Mouse (Mus musculus) thymus, adult 2 months (tissue): ENCODE results near the gene Dlx4. TPM values are rescaled to one million over a fixed set of nuclear protein-coding genes. Genes with fewer than 3 reads are reported as not detected.
A peak's percentile ranks its signal among the peaks of the same experiment; 100 is the strongest.

ENCODE experiments used
- DNase-seq: peaks from one replicate; pipeline ENCODE4 v3.0.0; 2021
- H3K27ac ChIP-seq: fragments of 200-500 bp; 2 replicates; pipeline ENCODE4 v1.5.1; 2012; ENCODE audit warnings: low read length, control low read depth; ENCODE audit not compliant: control insufficient read depth, insufficient read depth
- H3K27me3 ChIP-seq: fragments of 200-500 bp; 2 replicates; pipeline ENCODE4 v1.6.1; 2012; ENCODE audit warnings: mild to moderate bottlenecking, low read length, moderate library complexity, mixed read lengths; ENCODE audit not compliant: control insufficient read depth, insufficient read depth
- H3K36me3 ChIP-seq: fragments of 200-500 bp; 2 replicates; pipeline ENCODE4 v1.6.1; 2012; ENCODE audit warnings: mild to moderate bottlenecking, low read length, moderate library complexity; ENCODE audit not compliant: control insufficient read depth, insufficient read depth
- H3K4me1 ChIP-seq: fragments of 200-500 bp; replicated peaks from 2 replicates; pipeline ENCODE4 v1.6.1; 2012; ENCODE audit warnings: low read length; ENCODE audit not compliant: control insufficient read depth, insufficient read depth
- H3K4me3 ChIP-seq: fragments of 200-500 bp; 2 replicates; pipeline ENCODE4 v1.5.1; 2012; ENCODE audit warnings: mild to moderate bottlenecking, low read length, control low read depth, moderate library complexity; ENCODE audit not compliant: control insufficient read depth, insufficient read depth
- CTCF ChIP-seq: fragments of 200-500 bp; IDR thresholded peaks from 2 replicates; pipeline ENCODE4 v1.5.1; 2012; ENCODE audit warnings: mild to moderate bottlenecking, control low read depth, low read length, moderate library complexity, borderline replicate concordance; ENCODE audit not compliant: control insufficient read depth, poor library complexity, insufficient read depth; ENCODE audit errors: extremely low read depth
- POLR2A ChIP-seq: fragments of 200-500 bp; IDR thresholded peaks from 2 replicates; pipeline ENCODE4 v1.6.1; 2012; ENCODE audit warnings: mild to moderate bottlenecking, low read length, control low read depth, moderate library complexity; ENCODE audit not compliant: control insufficient read depth, poor library complexity, insufficient read depth; ENCODE audit errors: extremely low read depth
- WGBS: fragments of 180-500 bp; shearing (Covaris S2); methylation state at CpG from one replicate; pipeline ENCODE4 v1.1.7; 2018; 5-methylcytosine and 5-hydroxymethylcytosine counted together
- polyA plus RNA-seq: library from polyadenylated mRNA; depleted of rRNA; stranded (reverse); fragments of >200 nt; gene quantifications from 2 replicates; pipeline ENCODE4 v1.2.3, GENCODE M21; 2012

Gene Dlx4
- polyA plus RNA-seq, 1 experiment = 0.34 TPM

DNA sequence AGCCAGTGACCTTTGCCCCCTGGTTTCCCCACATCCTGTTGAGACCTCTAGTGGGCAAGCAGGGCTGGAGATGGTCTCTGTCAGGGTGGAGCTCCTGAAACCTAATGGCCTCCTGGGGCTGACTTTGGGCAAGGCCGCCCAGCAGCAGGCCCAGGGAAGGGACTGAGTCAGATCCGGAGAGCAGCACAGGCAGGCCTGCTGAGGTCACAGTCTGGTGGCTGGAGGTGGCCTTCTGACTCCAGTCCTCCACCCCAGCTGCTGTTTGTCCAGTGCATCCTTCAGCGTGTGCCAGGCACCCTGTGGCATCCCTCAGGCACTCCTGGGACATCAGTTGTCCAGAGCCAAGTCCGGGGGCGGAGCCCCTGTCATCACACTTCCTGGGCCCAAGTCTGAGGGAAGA lies 19.8 kb upstream of the Dlx4 start:
- WGBS = 92% methylated on average over 5 of the region's 5 CpGs
- TF ChIP-seq POLR2A (no peak), CTCF (no peak)
- no peaks in the 10 kb centered on the region for H3K27me3 ChIP-seq

DNA sequence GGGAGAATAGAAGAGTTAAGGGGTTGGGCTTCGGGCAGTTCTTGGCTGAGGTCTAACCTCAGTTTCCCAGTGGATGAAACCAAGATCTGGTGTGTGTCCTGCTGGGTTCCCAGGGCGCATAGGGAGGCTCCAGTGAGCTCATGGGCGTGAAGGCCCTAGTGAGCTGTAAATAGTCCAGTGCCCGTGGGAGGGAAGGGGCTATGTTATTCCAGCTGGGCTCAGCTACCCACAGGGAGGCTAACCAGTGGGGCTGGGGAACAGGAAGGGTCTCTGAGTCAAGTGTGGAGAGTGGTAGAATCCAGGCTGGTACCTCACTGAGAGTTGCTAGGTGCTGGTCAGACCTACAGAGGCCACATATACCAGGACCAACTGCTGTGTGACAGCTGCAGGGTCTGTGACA lies 15.6 kb upstream of the Dlx4 start:
- Histone ChIP-seq H3K27me3 (no peaks in the 10 kb centered on the region; the same call in 1 of the 2 replicates), H3K36me3 (no peaks in the 10 kb centered on the region), H3K4me3 (no peak overlapping the region), H3K4me1 (no peaks in the 10 kb centered on the region), H3K27ac (no peak overlapping the region)
- WGBS = 92% methylated on average over 4 of the region's 4 CpGs
- TF ChIP-seq CTCF (no peak), POLR2A (no peak)
- no peak for DNase-seq

More for the DNA sequence above, 19.8 kb upstream of the Dlx4 start:
- Histone ChIP-seq H3K4me3 (no peak overlapping the region), H3K36me3 (no peaks in the 10 kb centered on the region), H3K4me1 (no peaks in the 10 kb centered on the region), H3K27ac (no peak overlapping the region)
- DNase-seq = no peak

DNA sequence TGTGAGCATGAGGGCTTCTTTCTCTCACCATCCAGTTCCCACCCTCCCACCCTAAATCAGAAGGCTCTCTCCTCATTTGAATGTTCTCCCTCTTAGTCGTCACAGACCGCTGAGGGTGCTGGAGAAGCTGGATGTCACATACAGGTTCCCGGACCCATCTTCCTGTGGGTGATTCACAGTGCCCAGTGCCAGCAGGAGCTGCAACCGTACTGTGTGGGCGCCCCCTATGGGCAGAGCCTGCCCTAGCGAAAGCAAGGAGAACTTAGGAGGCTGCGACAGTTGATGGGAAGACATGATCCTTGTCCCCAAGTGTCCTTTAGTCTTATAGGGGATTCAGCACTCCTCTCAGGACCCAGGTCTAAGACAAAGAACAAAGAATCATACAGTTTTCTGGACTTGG lies 14.6 kb upstream of the Dlx4 start:
- no peaks in the 10 kb centered on the region for H3K4me1 ChIP-seq
- peak; percentile 31; the same call in 1 of the 2 replicates for TF ChIP-seq CTCF
- TF ChIP-seq POLR2A = no peak
- H3K4me3 ChIP-seq = no peak overlapping the region
- H3K27ac ChIP-seq = no peak overlapping the region
- 82% methylated on average over 7 of the region's 7 CpGs for WGBS
- peak; percentile 39 for DNase-seq
- H3K27me3 ChIP-seq = no peaks in the 10 kb centered on the region; the same call in 1 of the 2 replicates
- no peaks in the 10 kb centered on the region for H3K36me3 ChIP-seq

DNA sequence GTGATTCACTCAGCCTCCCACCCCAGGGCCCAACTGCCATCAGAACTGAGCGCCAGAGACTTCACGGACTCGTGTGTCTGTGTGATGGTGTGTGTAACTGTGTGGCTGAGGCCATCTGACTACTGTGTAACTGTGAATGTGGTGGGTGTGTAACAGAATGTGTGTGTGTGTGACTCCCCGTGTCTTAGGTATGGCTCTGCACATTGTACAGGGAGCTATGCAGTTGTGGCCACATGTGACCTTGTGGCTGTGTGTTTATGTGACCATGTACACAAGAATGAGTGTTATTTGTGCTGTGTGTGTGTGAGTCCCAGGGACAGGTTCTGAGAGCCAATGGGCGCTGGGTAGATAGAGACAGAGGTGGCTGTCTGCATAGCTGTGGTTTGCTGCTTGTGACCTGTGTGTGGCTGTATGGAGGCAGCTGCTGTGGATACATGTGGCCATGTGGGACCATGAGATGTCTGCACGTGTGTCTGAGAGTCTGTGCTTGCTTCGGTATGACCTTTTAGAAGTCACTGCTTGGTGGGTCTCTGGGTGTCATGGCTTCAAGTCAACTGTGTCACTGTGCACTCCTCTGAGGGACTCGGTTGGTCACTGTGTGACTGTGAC lies 13.8 kb upstream of the Dlx4 start:
- Histone ChIP-seq H3K27ac (no peak overlapping the region), H3K4me1 (no peaks in the 10 kb centered on the region), H3K36me3 (no peaks in the 10 kb centered on the region), H3K4me3 (no peak overlapping the region), H3K27me3 (no peaks in the 10 kb centered on the region; the same call in 1 of the 2 replicates)
- 91% methylated on average over 8 of the region's 8 CpGs for WGBS
- TF ChIP-seq POLR2A (no peak), CTCF (no peak)
- no peak for DNase-seq

DNA sequence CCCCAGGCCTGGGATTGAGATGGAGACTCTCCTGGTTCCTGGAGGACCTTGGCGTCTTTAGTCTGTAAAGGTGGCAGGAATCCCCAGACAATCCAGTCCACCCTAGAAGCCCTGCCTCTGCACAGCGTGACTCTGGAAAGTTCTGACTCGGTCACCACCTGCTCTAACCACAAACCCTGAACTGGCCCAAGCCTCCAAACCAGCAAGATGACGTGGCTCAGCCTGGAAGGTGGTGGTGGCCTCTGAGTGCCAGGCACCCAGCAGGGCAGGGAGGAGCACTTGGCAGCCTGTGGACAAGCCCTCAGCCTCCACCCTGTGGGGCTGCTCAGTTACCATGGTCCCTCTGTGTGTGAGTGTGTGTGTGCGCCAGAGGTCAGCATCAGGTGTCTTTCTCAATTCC lies 11.8 kb upstream of the Dlx4 start:
- Histone ChIP-seq H3K36me3 (no peaks in the 10 kb centered on the region), H3K27ac (no peak overlapping the region), H3K4me3 (no peak overlapping the region), H3K27me3 (no peaks in the 10 kb centered on the region; the same call in 1 of the 2 replicates), H3K4me1 (no peaks in the 10 kb centered on the region)
- DNase-seq = no peak
- WGBS = 39% methylated on average over 5 of the region's 5 CpGs
- no peak for TF ChIP-seq POLR2A
- TF ChIP-seq CTCF = no peak

DNA sequence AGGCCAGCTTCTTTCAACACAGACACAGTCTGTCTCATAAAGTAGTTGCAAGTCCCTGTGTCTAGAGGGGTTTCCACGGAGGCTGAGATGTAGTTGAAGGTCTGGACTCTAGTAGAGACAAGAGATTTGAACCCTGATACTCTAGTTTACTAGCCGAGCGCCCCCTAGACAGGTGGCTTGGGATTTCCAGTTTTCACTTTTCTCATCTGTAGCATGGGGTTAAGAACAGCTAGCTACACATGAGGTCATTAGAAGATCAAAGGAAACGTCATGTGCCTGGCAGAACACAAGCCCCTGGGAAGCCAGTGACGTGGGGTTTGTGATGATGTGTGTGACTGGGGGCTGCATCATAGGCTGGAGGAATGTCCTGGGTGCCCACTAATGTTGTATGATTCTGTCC lies 11.3 kb upstream of the Dlx4 start:
- Histone ChIP-seq H3K4me1 (no peaks in the 10 kb centered on the region), H3K36me3 (no peaks in the 10 kb centered on the region), H3K4me3 (no peak overlapping the region), H3K27me3 (no peaks in the 10 kb centered on the region; the same call in 1 of the 2 replicates), H3K27ac (no peak overlapping the region)
- WGBS = 53% methylated on average over 5 of the region's 5 CpGs
- TF ChIP-seq CTCF = no peak
- no peak for TF ChIP-seq POLR2A
- DNase-seq = no peak

DNA sequence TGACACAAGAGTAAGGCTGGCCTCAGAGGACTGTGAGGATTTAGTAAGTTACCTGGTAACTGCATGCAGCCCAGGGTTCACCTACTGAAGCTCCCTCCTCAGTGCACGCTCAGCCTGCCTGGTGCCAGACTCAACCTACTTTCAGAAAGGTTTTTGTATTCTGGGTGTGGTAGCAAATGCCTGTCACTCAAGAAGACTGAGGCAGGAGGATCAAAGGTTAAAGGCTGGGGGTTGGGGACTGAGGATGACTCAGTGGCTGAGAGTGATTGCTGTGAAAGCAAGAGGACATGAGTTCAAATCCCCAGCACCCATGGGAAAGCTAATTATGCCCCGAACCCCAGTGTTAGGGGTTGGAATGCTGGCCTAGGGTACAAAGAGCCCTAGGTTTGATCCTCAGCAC lies 9.4 kb upstream of the Dlx4 start:
- Histone ChIP-seq H3K27me3 (peaks cover 11% of the 10 kb centered on the region), H3K4me1 (no peaks in the 10 kb centered on the region), H3K4me3 (no peak overlapping the region), H3K36me3 (no peaks in the 10 kb centered on the region), H3K27ac (no peak overlapping the region)
- DNase-seq = no peak
- TF ChIP-seq CTCF (no peak), POLR2A (no peak)
- 93% methylated on average over 2 of the region's 2 CpGs for WGBS
